Mouse (Mus musculus) bone marrow macrophage, adult 2 months (primary cell): ENCODE results near the gene Slc7a10.

Source experiments
- CTCF ChIP-seq: IDR thresholded peaks from 2 replicates; pipeline ENCODE4 v1.5.1; 2012; ENCODE audit warnings: low read depth, mild to moderate bottlenecking, low read length, moderate library complexity
- POLR2A ChIP-seq: IDR thresholded peaks from 2 replicates; pipeline ENCODE4 v1.6.1; 2012; ENCODE audit warnings: mild to moderate bottlenecking, low read depth, low read length, borderline replicate concordance

- TF ChIP-seq POLR2A (no peak), CTCF (no peak)
These were observed 28.4 kb downstream of the Slc7a10 start for GRCm38 (mm10) chr7:35214442-35215222.
